In the genomic region with DNA sequence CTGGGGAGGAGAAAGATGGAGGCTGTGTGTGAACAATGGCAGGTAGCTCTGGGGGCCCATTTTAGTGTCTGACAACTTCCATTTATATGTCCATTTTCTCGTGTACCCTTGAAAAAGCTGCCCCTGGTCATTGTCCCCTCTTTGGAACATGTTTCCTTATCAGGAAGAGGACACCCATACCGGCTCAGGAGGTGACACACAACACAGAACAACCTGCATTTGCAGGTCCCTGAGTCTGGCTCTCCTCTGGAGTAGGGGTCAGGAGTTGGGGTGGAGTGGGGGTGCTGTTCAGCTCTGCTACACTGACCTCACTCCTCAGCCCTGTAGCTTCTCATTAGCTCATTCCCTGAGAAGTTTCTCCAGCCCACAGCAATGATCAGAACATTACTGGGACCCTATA, we compare ENCODE assay signal across 20 mouse cellular contexts.
DNase-seq lines count a peak whose midpoint lies in the region; ATAC-seq and TF ChIP-seq lines count a peak whose summit lies in the region.
"Had no signal": no experiment of that assay in that cellular context is flagged by ENCODE, and none has a peak within 500 bp of the region (broad histone marks: within the 10 kb centered on the region; RNA-seq: fewer than 3 reads in every experiment).

No protein-coding gene starts in this region.

- intact Hi-C loops in heart, postnatal 14 days (cut with DNase I): no loop called here

- TF ChIP-seq CTCF in intestine, postnatal 0 days (IDR thresholded peaks at IDR 0.05; ENCODE audit: low read depth): no peak

- peak; percentile 53 for DNase-seq in heart, embryonic 10.5 days (ENCODE audit: low spot score)
- DNase-seq in heart, postnatal 14 days: no peak
- DNase-seq in testis, postnatal 10 days (ENCODE audit: low spot score): peak; percentile 23
- DNase-seq in testis, postnatal 14 days (ENCODE audit: low spot score): no peak
- DNase-seq in limb, embryonic 10.5 days (ENCODE audit: low spot score): no peak
- DNase-seq: adrenal gland, adult 2 months; adrenal gland, postnatal 10 days; adrenal gland, postnatal 25 days; cerebellum, adult 11-12 months; cerebellum, adult 2 months; cerebellum, adult 9-10 months; cerebellum, postnatal 10 days; cerebellum, postnatal 25 days had no signal

- no peak for ATAC-seq in intestine, embryonic 16.5 days
- no peak for ATAC-seq in intestine, postnatal 0 days
- no peak for ATAC-seq in cerebellum, adult (ENCODE audit: insufficient number of reproducible peaks, low FRiP score, low TSS enrichment)
- ATAC-seq: forebrain, embryonic 13.5 days; forebrain, embryonic 15.5 days had no signal

- H3K9me3 ChIP-seq in heart, embryonic 10.5 days: no peaks in the 10 kb centered on the region
- H3K9me3 ChIP-seq in intestine, embryonic 16.5 days (ENCODE audit: control insufficient read depth, low read length): no peaks in the 10 kb centered on the region
- H3K9me3 ChIP-seq in intestine, postnatal 0 days (ENCODE audit: control insufficient read depth): no peaks in the 10 kb centered on the region
- H3K9me3 ChIP-seq in limb, embryonic 10.5 days (replicated peaks): no peaks in the 10 kb centered on the region
- H3K9me3 ChIP-seq: embryonic facial prominence, embryonic 10.5 days; embryonic facial prominence, embryonic 12.5 days; forebrain, embryonic 13.5 days; forebrain, embryonic 15.5 days had no signal

- no peak overlapping the region for H3K27ac ChIP-seq in heart, embryonic 10.5 days
- no peak overlapping the region for H3K27ac ChIP-seq in intestine, embryonic 16.5 days (ENCODE audit: low read length)
- no peak overlapping the region for H3K27ac ChIP-seq in intestine, postnatal 0 days (ENCODE audit: low read depth, low read length)
- peak overlapping the region; percentile 61; the same call in 1 of the 2 replicates for H3K27ac ChIP-seq in limb, embryonic 10.5 days
- H3K27ac ChIP-seq: embryonic facial prominence, embryonic 10.5 days; embryonic facial prominence, embryonic 12.5 days; forebrain, embryonic 13.5 days; forebrain, embryonic 15.5 days had no signal

- 0 out of 2 replicates have a peak overlapping the region, but pooled peaks have one; percentile 6 for H3K9ac ChIP-seq in intestine, embryonic 16.5 days (ENCODE audit: low read depth, low read length)
- no peak overlapping the region for H3K9ac ChIP-seq in intestine, postnatal 0 days (ENCODE audit: low read depth, low read length)
- H3K9ac ChIP-seq: embryonic facial prominence, embryonic 12.5 days; forebrain, embryonic 13.5 days; forebrain, embryonic 15.5 days had no signal

- no peak overlapping the region for H3K4me2 ChIP-seq in intestine, embryonic 16.5 days (ENCODE audit: low read depth, low read length)
- no peak overlapping the region for H3K4me2 ChIP-seq in intestine, postnatal 0 days (replicated peaks; ENCODE audit: low read depth)
- H3K4me2 ChIP-seq: embryonic facial prominence, embryonic 12.5 days; forebrain, embryonic 13.5 days; forebrain, embryonic 15.5 days had no signal

- H3K36me3 ChIP-seq in heart, embryonic 10.5 days: no peaks in the 10 kb centered on the region
- H3K36me3 ChIP-seq in intestine, embryonic 16.5 days (ENCODE audit: control insufficient read depth, insufficient read depth, low read length): no peaks in the 10 kb centered on the region
- H3K36me3 ChIP-seq in intestine, postnatal 0 days (ENCODE audit: control insufficient read depth, insufficient read depth): no peaks in the 10 kb centered on the region
- H3K36me3 ChIP-seq in limb, embryonic 10.5 days: no peaks in the 10 kb centered on the region
- H3K36me3 ChIP-seq: embryonic facial prominence, embryonic 10.5 days; embryonic facial prominence, embryonic 12.5 days; forebrain, embryonic 15.5 days had no signal

- WGBS in heart, embryonic 10.5 days: 60% methylated on average over 2 of the region's 2 CpGs
- WGBS in intestine, embryonic 16.5 days: 79% methylated on average over 2 of the region's 2 CpGs
- WGBS in intestine, postnatal 0 days: 70% methylated on average over 2 of the region's 2 CpGs
- WGBS in limb, embryonic 10.5 days: 70% methylated on average over 2 of the region's 2 CpGs

- peaks cover 13% of the 10 kb centered on the region; the same call in 1 of the 2 replicates for H3K27me3 ChIP-seq in heart, embryonic 10.5 days (ENCODE audit: insufficient read depth, poor library complexity, severe bottlenecking)
- no peaks in the 10 kb centered on the region for H3K27me3 ChIP-seq in intestine, embryonic 16.5 days (replicated peaks; ENCODE audit: control insufficient read depth, insufficient read depth, low read length)
- no peaks in the 10 kb centered on the region for H3K27me3 ChIP-seq in intestine, postnatal 0 days (replicated peaks; ENCODE audit: control insufficient read depth, insufficient read depth, low read length)
- no peaks in the 10 kb centered on the region; the same call in 1 of the 2 replicates for H3K27me3 ChIP-seq in limb, embryonic 10.5 days (ENCODE audit: low read depth, poor library complexity, severe bottlenecking)
- H3K27me3 ChIP-seq: embryonic facial prominence, embryonic 12.5 days; forebrain, embryonic 13.5 days; forebrain, embryonic 15.5 days had no signal

- H3K4me3 ChIP-seq in heart, embryonic 10.5 days: no peak overlapping the region
- H3K4me3 ChIP-seq in intestine, embryonic 16.5 days (ENCODE audit: low read length): no peak overlapping the region
- H3K4me3 ChIP-seq in intestine, postnatal 0 days (ENCODE audit: low read depth, low read length): no peak overlapping the region
- no peak overlapping the region for H3K4me3 ChIP-seq in limb, embryonic 10.5 days
- H3K4me3 ChIP-seq: embryonic facial prominence, embryonic 10.5 days; embryonic facial prominence, embryonic 12.5 days; forebrain, embryonic 13.5 days; forebrain, embryonic 15.5 days had no signal

- peaks cover 12% of the 10 kb centered on the region for H3K4me1 ChIP-seq in heart, embryonic 10.5 days
- peaks cover 14% of the 10 kb centered on the region for H3K4me1 ChIP-seq in intestine, embryonic 16.5 days (ENCODE audit: control insufficient read depth, insufficient read depth, low read length)
- H3K4me1 ChIP-seq in intestine, postnatal 0 days (replicated peaks; ENCODE audit: control insufficient read depth, insufficient read depth, low read length): peaks cover 14% of the 10 kb centered on the region
- H3K4me1 ChIP-seq in limb, embryonic 10.5 days: peaks cover 28% of the 10 kb centered on the region
- H3K4me1 ChIP-seq: forebrain, embryonic 13.5 days; forebrain, embryonic 15.5 days had no signal

Comparison
In these comparisons a context has a peak if more than half of its experiments do, and no peak if none do; other contexts are left out.
1. DNase-seq: peak in heart, embryonic 10.5 days (single experiment) and testis, postnatal 10 days (single experiment); none in heart, postnatal 14 days (0 of 2), testis, postnatal 14 days (single experiment) and limb, embryonic 10.5 days (single experiment).